Mouse (Mus musculus) B cell, adult (primary cell): ENCODE measurements around the gene Map3k10. TPM values are rescaled to one million over a fixed set of nuclear protein-coding genes. Genes with fewer than 3 reads are reported as not detected.

Experiments
- total RNA-seq: library from RNA; stranded (reverse); gene quantifications from 4 replicates; pipeline ENCODE4 v1.2.4, GENCODE M21; 2023; ENCODE audit not compliant: inconsistent age

Gene Map3k10
- 13.9 to 17.6 TPM (median 15.9 TPM) in 4 replicates for total RNA-seq

GRCm38 (mm10) chr7:27674522-27675221 lies at the start of gene Map3k10:
Map3k10 (minus strand) TSS chr7:27674598.

GRCm38 (mm10) chr7:27688815-27689612 lies 14.6 kb upstream of the Map3k10 start, which contains the start of gene Zfp607b:
Zfp607b (plus strand) TSS chr7:27689340.

GRCm38 (mm10) chr7:27653681-27654437 lies 20.5 kb downstream of the Map3k10 start, which contains the start of gene Ttc9b:
Ttc9b (plus strand) TSS chr7:27653915.

Other genes with a start within 250 kb of the Map3k10 start
- 0.16 to 0.55 TPM (median 0.27 TPM) in 3 of 4 replicates, not detected in the other for gene Sptbn4, start 226.9 kb downstream of the Map3k10 start, total RNA-seq
- 75.0 to 85.2 TPM (median 79.0 TPM) in 4 replicates for gene Blvrb, start 226.6 kb downstream of the Map3k10 start, total RNA-seq
- gene Sertad3, start 200.8 kb downstream of the Map3k10 start, total RNA-seq = 14.7 to 18.5 TPM (median 17.4 TPM) in 4 replicates
- gene Sertad1, start 187.7 kb downstream of the Map3k10 start, total RNA-seq = 31.6 to 37.1 TPM (median 34.2 TPM) in 4 replicates
- gene Prx, start 175.3 kb downstream of the Map3k10 start, total RNA-seq = 0.19 to 0.54 TPM (median 0.30 TPM) in 4 replicates
- gene Hipk4, start 151.3 kb downstream of the Map3k10 start, total RNA-seq = not detected in 4 replicates
- gene Pld3, start 121.4 kb downstream of the Map3k10 start, total RNA-seq = 68.5 to 87.0 TPM (median 74.4 TPM) in 4 replicates
- gene 2310022A10Rik, start 121.4 kb downstream of the Map3k10 start, total RNA-seq = 20.9 to 32.4 TPM (median 26.2 TPM) in 4 replicates
- gene Akt2, start 83.0 kb downstream of the Map3k10 start, total RNA-seq = 99.7 to 109 TPM (median 105 TPM) in 4 replicates
- not detected in 4 replicates for gene Ttc9b, start 20.7 kb downstream of the Map3k10 start, total RNA-seq
- gene Zfp607b, start 14.7 kb upstream of the Map3k10 start, total RNA-seq = 0.83 to 2.7 TPM (median 1.5 TPM) in 4 replicates
- 12.9 to 15.2 TPM (median 14.2 TPM) in 4 replicates for gene Zfp60, start 56.8 kb upstream of the Map3k10 start, total RNA-seq
- gene Zfp626, start 132.6 kb upstream of the Map3k10 start, total RNA-seq = 7.8 to 10.6 TPM (median 8.2 TPM) in 4 replicates
- 4.5 to 6.6 TPM (median 5.2 TPM) in 4 replicates for gene Zfp59, start 164.0 kb upstream of the Map3k10 start, total RNA-seq
- 9.1 to 11.3 TPM (median 10.1 TPM) in 4 replicates for gene Zfp607a, start 182.9 kb upstream of the Map3k10 start, total RNA-seq